Mouse (Mus musculus) gastrocnemius, adult 8-10 months (tissue): Measurements from ENCODE around the gene Ank. TPM values are rescaled to one million over a fixed set of nuclear protein-coding genes. Genes with fewer than 3 reads are reported as not detected.
"Not testable (repeated sequence)": the region's sequence is repeated elsewhere in the genome, so short reads cannot be mapped to it uniquely, and the experiment has no call there.

Experiments used
- DNase-seq, 2 experiments: peaks; one replicate each; pipeline ENCODE4 v3.0.0; 2022; ENCODE audit warnings: low spot score in 2 of 2
- total RNA-seq, 4 experiments: library from RNA; stranded (reverse); gene quantifications; 2 replicates each; pipeline ENCODE4 v1.2.4; 2022

The Ank gene
- 100 to 1,000 TPM; 126 to 164 (median 145) TPM for total RNA-seq

GRCm38 (mm10) chr15:27466131-27467080, at the start of gene Ank:
TSS of gene Ank (plus strand) at chr15:27466677.
- DNase-seq = peak; percentile 81 to 86

GRCm38 (mm10) chr15:27418566-27419331, 47.7 kb upstream of the Ank start:
- no peak for DNase-seq

GRCm38 (mm10) chr15:27421531-27421930, 44.9 kb upstream of the Ank start:
- DNase-seq = no peak

- no peak for DNase-seq
These were observed 38.9 kb upstream of the Ank start for GRCm38 (mm10) chr15:27427581-27427980.

- DNase-seq = no peak
These were observed 36.2 kb upstream of the Ank start for GRCm38 (mm10) chr15:27430241-27430640.

- no peak for DNase-seq
These were observed 33.4 kb upstream of the Ank start for GRCm38 (mm10) chr15:27432851-27433615.

- DNase-seq = no peak
These were observed 31.1 kb upstream of the Ank start for GRCm38 (mm10) chr15:27435409-27435808.

- DNase-seq = no peak
These were observed 30.3 kb upstream of the Ank start for GRCm38 (mm10) chr15:27436194-27436593.

- no peak for DNase-seq
These were observed 25.4 kb upstream of the Ank start for GRCm38 (mm10) chr15:27441053-27441452.

- no peak for DNase-seq
These were observed 24.9 kb upstream of the Ank start for GRCm38 (mm10) chr15:27441529-27441928.

- DNase-seq = no peak
These were observed 24.5 kb upstream of the Ank start for GRCm38 (mm10) chr15:27441951-27442350.

GRCm38 (mm10) chr15:27444772-27445347, 21.6 kb upstream of the Ank start:
- DNase-seq = no peak

- DNase-seq = no peak
These were observed 15.8 kb upstream of the Ank start for GRCm38 (mm10) chr15:27450689-27451088.

GRCm38 (mm10) chr15:27451760-27452159, 14.7 kb upstream of the Ank start:
- DNase-seq = no peak

GRCm38 (mm10) chr15:27452496-27452895, 14.0 kb upstream of the Ank start:
- DNase-seq = no peak

GRCm38 (mm10) chr15:27457001-27457400, 9.5 kb upstream of the Ank start:
- DNase-seq = no peak

GRCm38 (mm10) chr15:27459781-27460180, 6.7 kb upstream of the Ank start:
- DNase-seq = not testable (repeated sequence)

GRCm38 (mm10) chr15:27461336-27462245, 4.9 kb upstream of the Ank start:
- DNase-seq = no peak

GRCm38 (mm10) chr15:27463876-27464275, 2.6 kb upstream of the Ank start:
- no peak for DNase-seq

GRCm38 (mm10) chr15:27465391-27466005, 979 bp upstream of the Ank start:
- no peak for DNase-seq
